Mouse (Mus musculus): ENCODE data around the gene Gatc.

DNA sequence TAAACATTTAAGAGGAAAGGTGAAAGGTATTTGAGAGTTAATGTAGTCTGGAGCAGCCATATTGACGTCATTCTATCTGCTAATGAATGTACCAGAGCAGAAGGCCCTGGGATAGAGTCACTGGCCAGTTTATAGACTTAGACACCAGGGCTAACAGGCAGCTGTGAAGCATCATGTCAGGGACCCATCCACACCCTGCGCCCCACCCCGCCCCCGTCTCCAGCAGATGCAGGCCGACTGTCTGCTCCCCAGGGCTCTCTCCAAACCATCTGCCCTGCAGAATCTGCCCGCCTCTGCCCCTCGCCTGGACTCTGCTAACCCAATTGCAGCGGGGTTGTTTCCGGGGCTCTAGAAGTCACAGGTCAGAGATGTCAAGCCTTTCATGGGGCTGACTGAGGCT is 30.8 kb upstream of the Gatc start:
- TF ChIP-seq EP300 (IDR thresholded peaks at IDR 0.05; ENCODE audit: low read depth) = no peak
- no peak for TF ChIP-seq CTCF (IDR thresholded peaks at IDR 0.05; ENCODE audit: low read depth)
